Mouse (Mus musculus): Measurements from ENCODE around the gene Ube2v1.

GRCm38 (mm10) chr2:167656629-167657478 is 25.0 kb upstream of the Ube2v1 start:
- no peak for TF ChIP-seq GATA1 (IDR thresholded peaks at IDR 0.05; ENCODE audit: low read length)
- TF ChIP-seq TAL1 (IDR thresholded peaks at IDR 0.05; ENCODE audit: low read length), result no peak

Measured in erythroblast, embryonic 14.5 days (primary cell).